Comparison of ENCODE assay signal across 11 mouse cellular contexts in the genomic region with DNA sequence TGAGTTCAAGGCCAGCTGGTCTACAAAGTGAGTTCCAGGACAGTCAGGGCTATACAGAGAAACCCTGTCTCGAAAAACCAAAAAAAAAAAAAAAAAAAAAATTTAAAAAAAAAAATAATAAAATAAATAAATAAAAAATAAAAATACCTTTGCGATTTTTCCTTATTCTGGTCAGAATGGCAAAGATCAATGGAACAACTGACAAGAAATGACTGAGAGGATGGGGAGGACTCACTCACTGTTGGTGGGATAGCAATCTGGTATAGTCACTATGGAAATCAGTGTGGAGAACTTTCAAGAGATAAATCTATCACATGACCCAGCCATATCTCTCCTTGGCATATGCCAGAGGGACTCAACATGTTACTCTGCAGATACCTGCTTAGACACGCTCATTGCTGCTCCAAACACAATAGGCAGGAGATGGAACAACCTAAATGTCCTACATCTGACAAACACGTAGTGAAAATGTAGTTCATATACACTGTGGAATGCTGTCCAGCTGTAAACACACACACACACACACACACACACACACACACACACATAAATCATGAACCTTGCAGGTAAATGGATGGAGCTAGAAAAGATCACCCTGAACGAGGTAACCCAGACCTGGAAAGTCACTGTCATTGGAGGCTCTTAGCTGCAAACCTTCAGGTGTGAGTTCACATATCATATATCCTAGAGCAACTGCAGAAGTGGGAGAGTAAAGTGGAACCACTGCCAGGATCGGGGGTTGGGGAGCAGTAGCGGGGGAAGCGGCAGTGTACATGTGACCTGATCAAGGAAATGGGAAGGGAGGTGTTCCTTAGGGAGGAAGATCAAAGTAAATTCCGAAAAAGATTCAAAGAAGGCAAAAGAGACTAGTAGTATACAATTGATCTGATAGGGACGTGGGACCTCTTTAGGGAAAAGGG. TPM values are rescaled to one million over a fixed set of nuclear protein-coding genes. Genes with fewer than 3 reads are reported as not detected.
DNase-seq lines count a peak whose midpoint lies in the region; ATAC-seq and TF ChIP-seq lines count a peak whose summit lies in the region.
"Had no signal": no experiment of that assay in that cellular context is flagged by ENCODE, and none has a peak within 500 bp of the region (broad histone marks: within the 10 kb centered on the region; RNA-seq: fewer than 3 reads in every experiment).

No protein-coding gene starts in this region.

- peaks cover 14% of the 10 kb centered on the region for H3K79me2 ChIP-seq in MEL (ENCODE audit: control insufficient read depth, insufficient read depth, low read length, poor library complexity)

- H3K9me3 ChIP-seq in hindbrain, embryonic 14.5 days (ENCODE audit: control insufficient read depth, low read length): no peaks in the 10 kb centered on the region
- H3K9me3 ChIP-seq in hindbrain, embryonic 10.5 days: no peaks in the 10 kb centered on the region
- no peaks in the 10 kb centered on the region for H3K9me3 ChIP-seq in ES-E14 (ENCODE audit: control insufficient read depth, insufficient read depth, low read depth, low read length)
- H3K9me3 ChIP-seq in MEL (replicated peaks; ENCODE audit: insufficient read depth, low read length): no peaks in the 10 kb centered on the region
- H3K9me3 ChIP-seq in liver, embryonic 12.5 days (replicated peaks): no peaks in the 10 kb centered on the region
- no peaks in the 10 kb centered on the region for H3K9me3 ChIP-seq in neural tube, embryonic 15.5 days (replicated peaks)
- H3K9me3 ChIP-seq: embryonic facial prominence, embryonic 10.5 days had no signal

- peaks cover 6% of the 10 kb centered on the region for H3K4me1 ChIP-seq in hindbrain, embryonic 14.5 days (replicated peaks; ENCODE audit: control insufficient read depth, insufficient read depth, low read length)
- H3K4me1 ChIP-seq in hindbrain, embryonic 10.5 days (replicated peaks): peaks cover 11% of the 10 kb centered on the region
- H3K4me1 ChIP-seq in ES-E14 (ENCODE audit: control insufficient read depth in 2 of 2, insufficient read depth in 2 of 2, low read length in 2 of 2, poor library complexity in 1 of 2) (peaks cover 4 to 12% of the 10 kb centered on the region in 2 experiments; a peak in 3 of 4 replicates), MEL (ENCODE audit: control insufficient read depth in 1 of 2, insufficient read depth in 2 of 2, low read length in 2 of 2) (peaks cover 0 to 20% of the 10 kb centered on the region in 2 experiments; a peak in 2 of 4 replicates)
- peaks cover 72% of the 10 kb centered on the region for H3K4me1 ChIP-seq in liver, embryonic 12.5 days
- H3K4me1 ChIP-seq in neural tube, embryonic 15.5 days: peaks cover 11% of the 10 kb centered on the region

- no peaks in the 10 kb centered on the region for H3K27me3 ChIP-seq in hindbrain, embryonic 14.5 days (ENCODE audit: control insufficient read depth, insufficient read depth, low read length)
- H3K27me3 ChIP-seq in hindbrain, embryonic 10.5 days (ENCODE audit: insufficient read depth, poor library complexity, severe bottlenecking): no peaks in the 10 kb centered on the region
- peaks cover 5 to 7% of the 10 kb centered on the region in 2 experiments for H3K27me3 ChIP-seq in MEL (ENCODE audit: control insufficient read depth in 1 of 2, insufficient read depth in 2 of 2, low read length in 2 of 2)
- H3K27me3 ChIP-seq in liver, embryonic 12.5 days (replicated peaks): peaks cover 11% of the 10 kb centered on the region
- no peaks in the 10 kb centered on the region for H3K27me3 ChIP-seq in neural tube, embryonic 15.5 days (replicated peaks)
- H3K27me3 ChIP-seq: CH12.LX had no signal

- TF ChIP-seq CTCF in MEL (IDR thresholded peaks at IDR 0.05 in 2 of 3, conservative IDR thresholded peaks at IDR 0.05 in 1 of 3; ENCODE audit: control insufficient read depth in 1 of 3, insufficient read depth in 1 of 3, low read depth in 2 of 3, low read length in 3 of 3, poor library complexity in 1 of 3, severe bottlenecking in 1 of 3): no peak

- WGBS in hindbrain, embryonic 14.5 days: 87% methylated on average over 10 of the region's 10 CpGs
- 88% methylated on average over 10 of the region's 10 CpGs for WGBS in hindbrain, embryonic 10.5 days
- WGBS in liver, embryonic 12.5 days (ENCODE audit: insufficient replicate concordance): 63% methylated on average over 10 of the region's 10 CpGs
- 89% methylated on average over 10 of the region's 10 CpGs for WGBS in neural tube, embryonic 15.5 days

- H3K9ac ChIP-seq in hindbrain, embryonic 14.5 days: no peak overlapping the region
- no peak overlapping the region for H3K9ac ChIP-seq in ES-E14 (ENCODE audit: insufficient read depth, low read depth, low read length, poor library complexity, severe bottlenecking)
- H3K9ac ChIP-seq in MEL (ENCODE audit: control insufficient read depth, low read depth, low read length, poor library complexity, severe bottlenecking): no peak overlapping the region; the same call in 1 of the 2 replicates
- H3K9ac ChIP-seq in liver, embryonic 12.5 days: no peak overlapping the region
- no peak overlapping the region for H3K9ac ChIP-seq in neural tube, embryonic 15.5 days (replicated peaks)

- no peak for DNase-seq in hindbrain, embryonic 14.5 days (ENCODE audit: low spot score)
- DNase-seq in hindbrain, embryonic 10.5 days (ENCODE audit: low spot score): no peak
- no peak for DNase-seq in ES-E14 (ENCODE audit: low read depth, low spot score)
- DNase-seq in MEL (ENCODE audit: low read depth, low spot score): peak; percentile 61
- no peak for DNase-seq in kidney, postnatal 10 days
- no peak for DNase-seq in kidney, adult 11 months

- ATAC-seq in hindbrain, embryonic 14.5 days (ENCODE audit: low FRiP score): no peak
- ATAC-seq in liver, embryonic 12.5 days: peak; percentile 33
- ATAC-seq in neural tube, embryonic 15.5 days (ENCODE audit: low FRiP score): no peak

- TF ChIP-seq EP300 in MEL (IDR thresholded peaks at IDR 0.05; ENCODE audit: low read depth in 1 of 2, low read length in 2 of 2): peak; percentile 24 to 72; a peak in 3 of 4 replicates

- in situ Hi-C loops in ES-E14 (cut with MboI; ENCODE audit: low sequenced_read_pairs in 2 of 2, unreplicated experiment in 2 of 2): no loop called here

- peak overlapping the region; percentile 83; the same call in 1 of the 2 replicates for H3K27ac ChIP-seq in hindbrain, embryonic 14.5 days
- no peak overlapping the region for H3K27ac ChIP-seq in hindbrain, embryonic 10.5 days
- H3K27ac ChIP-seq in ES-E14 (ENCODE audit: insufficient read depth, low read depth, low read length, poor library complexity, severe bottlenecking) (no peak overlapping the region), MEL (ENCODE audit: control insufficient read depth, low read depth, low read length) (no peak overlapping the region)
- peak overlapping the region; percentile 10; the same call in 1 of the 2 replicates for H3K27ac ChIP-seq in liver, embryonic 12.5 days
- H3K27ac ChIP-seq in neural tube, embryonic 15.5 days (replicated peaks): no peak overlapping the region

- TF ChIP-seq POLR2A in MEL (IDR thresholded peaks at IDR 0.05; ENCODE audit: control insufficient read depth in 1 of 2, insufficient read depth in 1 of 2, low read depth in 1 of 2, low read length in 2 of 2, poor library complexity in 1 of 2): no peak

- no peak for TF ChIP-seq RAD21 in MEL (IDR thresholded peaks at IDR 0.05; ENCODE audit: low read depth, low read length)

- peaks cover 29% of the 10 kb centered on the region for H3K36me3 ChIP-seq in hindbrain, embryonic 14.5 days (replicated peaks; ENCODE audit: control insufficient read depth, insufficient read depth)
- H3K36me3 ChIP-seq in hindbrain, embryonic 10.5 days: peaks cover 29% of the 10 kb centered on the region
- H3K36me3 ChIP-seq in ES-E14 (ENCODE audit: control insufficient read depth, insufficient read depth, low read length, poor library complexity, severe bottlenecking): peaks cover 23% of the 10 kb centered on the region
- H3K36me3 ChIP-seq in MEL (ENCODE audit: control insufficient read depth in 1 of 2, insufficient read depth in 2 of 2, low read length in 2 of 2): peaks cover 7 to 20% of the 10 kb centered on the region in 2 experiments
- peaks cover 31% of the 10 kb centered on the region for H3K36me3 ChIP-seq in liver, embryonic 12.5 days
- H3K36me3 ChIP-seq in neural tube, embryonic 15.5 days: peaks cover 28% of the 10 kb centered on the region

- H3K4me2 ChIP-seq in hindbrain, embryonic 14.5 days (replicated peaks): no peak overlapping the region; the same call in 1 of the 2 replicates
- H3K4me2 ChIP-seq in liver, embryonic 12.5 days: no peak overlapping the region; the same call in 1 of the 2 replicates
- H3K4me2 ChIP-seq in neural tube, embryonic 15.5 days: no peak overlapping the region

- H3K4me3 ChIP-seq in hindbrain, embryonic 14.5 days (replicated peaks; ENCODE audit: low read length): no peak overlapping the region
- no peak overlapping the region for H3K4me3 ChIP-seq in hindbrain, embryonic 10.5 days
- no peak overlapping the region for H3K4me3 ChIP-seq in ES-E14 (ENCODE audit: insufficient read depth in 1 of 2, low read depth in 1 of 2, low read length in 2 of 2, poor library complexity in 1 of 2, severe bottlenecking in 1 of 2)
- H3K4me3 ChIP-seq in MEL (ENCODE audit: control insufficient read depth in 1 of 2, insufficient read depth in 1 of 2, low read depth in 2 of 2, low read length in 2 of 2): peak overlapping the region in 1 of 2 experiments; percentile 14; a peak in 1 of 4 replicates
- no peak overlapping the region for H3K4me3 ChIP-seq in liver, embryonic 12.5 days
- no peak overlapping the region for H3K4me3 ChIP-seq in neural tube, embryonic 15.5 days (replicated peaks)

RNA-seq across cellular contexts. Expression of gene Rps26, which starts 1.1 kb away (rescaled TPM):
- polyA plus RNA-seq in hindbrain, embryonic 14.5 days (2014; fragmentation: Nextera tagmentation; extraction: Ambion mirVana): 450 and 573 TPM in 2 replicates
- polyA plus RNA-seq in hindbrain, embryonic 10.5 days (2016; fragmentation: Nextera tagmentation; extraction: Ambion mirVana): 472 and 519 TPM in 2 replicates
- 1,660 and 1,982 TPM in 2 replicates for total RNA-seq in ES-E14 (2012; rRNA removed)
- 2,338 and 2,523 TPM in 2 replicates for total RNA-seq in MEL (2012; rRNA removed)
- polyA plus RNA-seq in MEL (2012; ENCODE audit: insufficient read depth in 1 of 2, insufficient read length in 2 of 2, low read depth in 1 of 2, low replicate concordance in 2 of 2, missing spikeins in 1 of 2): 1,000 to 10,000 TPM in 1 of 2 experiments, not detected in 1; 2,530 TPM
- 555 and 561 TPM in 2 replicates for polyA plus RNA-seq in liver, embryonic 12.5 days (2016; fragmentation: Nextera tagmentation; extraction: Ambion mirVana)
- polyA plus RNA-seq in neural tube, embryonic 15.5 days (2015; fragmentation: Nextera tagmentation; extraction: Ambion mirVana): 381 and 453 TPM in 2 replicates

RNA-seq across cellular contexts. Expression of gene Ikzf4, which starts 18.1 kb away (rescaled TPM):
- polyA plus RNA-seq in hindbrain, embryonic 14.5 days (2014; fragmentation: Nextera tagmentation; extraction: Ambion mirVana): 17.2 and 18.1 TPM in 2 replicates
- 2.6 and 3.5 TPM in 2 replicates for polyA plus RNA-seq in hindbrain, embryonic 10.5 days (2016; fragmentation: Nextera tagmentation; extraction: Ambion mirVana)
- total RNA-seq in ES-E14 (2012; rRNA removed): 1.4 and 1.9 TPM in 2 replicates
- total RNA-seq in MEL (2012; rRNA removed): not detected in 2 replicates
- polyA plus RNA-seq in MEL (2012; ENCODE audit: insufficient read depth in 1 of 2, insufficient read length in 2 of 2, low read depth in 1 of 2, low replicate concordance in 2 of 2, missing spikeins in 1 of 2): under 1 TPM in 1 of 2 experiments, not detected in 1; 0.03 TPM
- 0.41 and 0.42 TPM in 2 replicates for polyA plus RNA-seq in liver, embryonic 12.5 days (2016; fragmentation: Nextera tagmentation; extraction: Ambion mirVana)
- polyA plus RNA-seq in neural tube, embryonic 15.5 days (2015; fragmentation: Nextera tagmentation; extraction: Ambion mirVana): 15.2 and 17.0 TPM in 2 replicates
- total RNA-seq: monocyte, adult 5-6 weeks had no signal

RNA-seq across cellular contexts. Expression of gene Erbb3, which starts 38.2 kb away (rescaled TPM):
- polyA plus RNA-seq in hindbrain, embryonic 14.5 days (2014; fragmentation: Nextera tagmentation; extraction: Ambion mirVana): 1.5 and 1.8 TPM in 2 replicates
- 5.0 and 13.5 TPM in 2 replicates for polyA plus RNA-seq in hindbrain, embryonic 10.5 days (2016; fragmentation: Nextera tagmentation; extraction: Ambion mirVana)
- total RNA-seq in ES-E14 (2012; rRNA removed) (24.9 and 30.3 TPM in 2 replicates), MEL (2012; rRNA removed) (0.39 and 0.42 TPM in 2 replicates)
- polyA plus RNA-seq in MEL (2012; ENCODE audit: insufficient read depth in 1 of 2, insufficient read length in 2 of 2, low read depth in 1 of 2, low replicate concordance in 2 of 2, missing spikeins in 1 of 2): under 1 TPM in 1 of 2 experiments, not detected in 1; 0.29 TPM
- 1.8 TPM in 2 replicates for polyA plus RNA-seq in liver, embryonic 12.5 days (2016; fragmentation: Nextera tagmentation; extraction: Ambion mirVana)
- polyA plus RNA-seq in neural tube, embryonic 15.5 days (2015; fragmentation: Nextera tagmentation; extraction: Ambion mirVana): 3.1 and 6.6 TPM in 2 replicates

RNA-seq across cellular contexts. Expression of gene Suox, which starts 46.2 kb away (rescaled TPM):
- polyA plus RNA-seq in hindbrain, embryonic 14.5 days (2014; fragmentation: Nextera tagmentation; extraction: Ambion mirVana): 11.5 and 12.7 TPM in 2 replicates
- polyA plus RNA-seq in hindbrain, embryonic 10.5 days (2016; fragmentation: Nextera tagmentation; extraction: Ambion mirVana): 11.1 and 14.6 TPM in 2 replicates
- total RNA-seq in ES-E14 (2012; rRNA removed) (7.0 and 7.4 TPM in 2 replicates), MEL (2012; rRNA removed) (4.7 and 4.9 TPM in 2 replicates)
- 1 to 10 TPM in 1 of 2 experiments, not detected in 1; 7.2 TPM for polyA plus RNA-seq in MEL (2012; ENCODE audit: insufficient read depth in 1 of 2, insufficient read length in 2 of 2, low read depth in 1 of 2, low replicate concordance in 2 of 2, missing spikeins in 1 of 2)
- polyA plus RNA-seq in liver, embryonic 12.5 days (2016; fragmentation: Nextera tagmentation; extraction: Ambion mirVana): 10.4 and 10.5 TPM in 2 replicates
- 15.7 and 17.0 TPM in 2 replicates for polyA plus RNA-seq in neural tube, embryonic 15.5 days (2015; fragmentation: Nextera tagmentation; extraction: Ambion mirVana)

Comparison
In these comparisons a context has a peak if more than half of its experiments do, and no peak if none do; other contexts are left out.
1. H3K27ac ChIP-seq: peak in hindbrain, embryonic 14.5 days (single experiment) and liver, embryonic 12.5 days (single experiment); none in hindbrain, embryonic 10.5 days (single experiment), ES-E14 (single experiment), MEL (single experiment) and neural tube, embryonic 15.5 days (single experiment).